Mouse (Mus musculus): ENCODE measurements around the gene Slc3a2. TPM values are rescaled to one million over a fixed set of nuclear protein-coding genes. Genes with fewer than 3 reads are reported as not detected.

The Slc3a2 gene
- polyA plus RNA-seq, 1 experiment from 2014 or later: 91.8 TPM

DNA sequence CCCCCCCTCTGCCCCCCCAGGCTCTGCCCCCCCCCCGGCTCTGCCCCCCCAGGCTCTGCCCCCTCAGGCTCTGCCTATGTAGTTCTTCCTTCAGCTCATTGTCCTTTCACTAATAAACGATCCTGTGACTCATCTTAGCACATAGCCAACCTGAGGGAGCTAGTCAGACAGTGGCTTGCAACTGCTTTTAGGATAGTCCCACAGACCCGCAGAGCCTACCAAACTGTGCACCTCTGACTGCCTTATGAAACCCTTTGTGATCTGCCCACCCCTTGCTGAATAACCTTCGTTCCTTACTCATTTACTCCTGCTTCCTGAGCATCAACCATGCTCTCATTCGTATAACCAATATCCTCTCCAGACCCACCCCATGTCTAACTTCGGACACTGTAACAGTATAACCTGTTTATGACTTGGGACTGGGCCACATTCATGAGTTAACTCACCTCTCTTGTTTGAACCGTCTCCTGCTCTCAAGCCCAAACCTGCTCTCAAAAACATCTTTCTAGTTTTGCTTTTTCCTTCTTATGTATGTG lies 17.0 kb downstream of the Slc3a2 start:
- no peak for TF ChIP-seq EP300 (IDR thresholded peaks at IDR 0.05)
- no peak for TF ChIP-seq CTCF (IDR thresholded peaks at IDR 0.05)
- no peak for ATAC-seq
- Histone ChIP-seq H3K9ac (replicated peaks; ENCODE audit: low read depth) (no peak overlapping the region), H3K27ac (ENCODE audit: low read length) (no peak overlapping the region), H3K27me3 (replicated peaks; ENCODE audit: insufficient read depth, low read length) (no peaks in the 10 kb centered on the region), H3K36me3 (ENCODE audit: insufficient read depth, low read length) (peaks cover 27% of the 10 kb centered on the region), H3K9me3 (ENCODE audit: low read length) (no peaks in the 10 kb centered on the region), H3K4me3 (ENCODE audit: low read depth, low read length) (no peak overlapping the region), H3K4me1 (ENCODE audit: insufficient read depth, low read depth, low read length) (peaks cover 14% of the 10 kb centered on the region; the same call in 1 of the 2 replicates), H3K4me2 (replicated peaks; ENCODE audit: low read depth, low read length) (no peak overlapping the region)
- 67% methylated on average over 7 of the region's 7 CpGs for WGBS
- no peak for DNase-seq (ENCODE audit: low spot score)

DNA sequence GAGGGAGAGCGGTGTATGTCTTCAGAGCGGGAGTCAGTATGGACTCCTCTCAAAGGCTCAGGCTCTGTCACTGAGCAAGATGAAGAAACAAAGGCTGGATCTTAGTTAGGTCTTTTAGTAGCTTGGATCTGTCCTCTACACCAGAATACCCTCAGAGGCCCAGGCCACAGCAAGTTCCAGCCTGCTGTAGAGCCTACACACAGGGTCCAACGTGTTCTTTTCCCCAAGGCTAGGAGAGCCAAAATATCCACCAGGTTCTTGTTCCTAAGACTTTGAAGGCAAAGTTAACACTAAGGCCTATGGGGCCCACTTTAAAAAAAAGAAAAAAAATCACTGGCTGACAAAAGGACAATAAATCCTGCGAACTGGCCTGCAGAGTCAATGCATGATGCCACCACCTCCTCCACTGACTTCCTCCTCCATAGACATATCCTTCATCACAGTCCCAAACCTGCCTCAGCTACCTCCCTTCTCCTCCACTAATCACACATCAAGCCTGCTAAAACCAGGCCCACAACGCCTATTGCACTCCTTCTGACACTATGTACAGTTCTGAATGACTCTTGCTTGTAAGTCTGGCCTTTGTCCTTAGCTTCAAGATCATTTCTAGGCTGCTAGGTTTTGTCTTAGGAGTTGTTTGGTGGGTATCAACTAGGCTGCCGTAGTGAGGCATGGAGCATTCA lies 18.0 kb downstream of the Slc3a2 start:
- 0 out of 2 replicates have a peak, but pooled peaks cover 6% of the 10 kb centered on the region for H3K4me1 ChIP-seq (ENCODE audit: insufficient read depth, low read depth, low read length)
- TF ChIP-seq EP300 (IDR thresholded peaks at IDR 0.05): no peak
- no peaks in the 10 kb centered on the region for H3K9me3 ChIP-seq (ENCODE audit: low read length)
- DNase-seq (ENCODE audit: low spot score) (no peak), ATAC-seq (no peak)
- no peak overlapping the region for H3K9ac ChIP-seq (replicated peaks; ENCODE audit: low read depth)
- no peak overlapping the region for H3K4me3 ChIP-seq (ENCODE audit: low read depth, low read length)
- H3K27ac ChIP-seq (ENCODE audit: low read length): no peak overlapping the region
- WGBS: 68% methylated on average over 6 of the region's 6 CpGs
- H3K36me3 ChIP-seq (ENCODE audit: insufficient read depth, low read length): peaks cover 26% of the 10 kb centered on the region
- H3K4me2 ChIP-seq (replicated peaks; ENCODE audit: low read depth, low read length): no peak overlapping the region
- H3K27me3 ChIP-seq (replicated peaks; ENCODE audit: insufficient read depth, low read length): no peaks in the 10 kb centered on the region

GRCm38 (mm10) chr19:8703571-8703970 lies 19.6 kb downstream of the Slc3a2 start:
- WGBS: 76% methylated on average over 3 of the region's 4 CpGs
- TF ChIP-seq CTCF (IDR thresholded peaks at IDR 0.05) (no peak), EP300 (IDR thresholded peaks at IDR 0.05) (no peak)
- no peak overlapping the region for H3K27ac ChIP-seq (ENCODE audit: low read length)
- ATAC-seq (no peak), DNase-seq (ENCODE audit: low spot score) (no peak)
- H3K36me3 ChIP-seq (ENCODE audit: insufficient read depth, low read length): peaks cover 12% of the 10 kb centered on the region
- no peak overlapping the region for H3K4me3 ChIP-seq (ENCODE audit: low read depth, low read length)
- no peak overlapping the region for H3K4me2 ChIP-seq (replicated peaks; ENCODE audit: low read depth, low read length)
- H3K9ac ChIP-seq (replicated peaks; ENCODE audit: low read depth): no peak overlapping the region
- H3K9me3 ChIP-seq (ENCODE audit: low read length): no peaks in the 10 kb centered on the region
- no peaks in the 10 kb centered on the region for H3K4me1 ChIP-seq (ENCODE audit: insufficient read depth, low read depth, low read length)
- H3K27me3 ChIP-seq (replicated peaks; ENCODE audit: insufficient read depth, low read length): no peaks in the 10 kb centered on the region

GRCm38 (mm10) chr19:8702458-8702857 lies 20.7 kb downstream of the Slc3a2 start:
- peak; percentile 89 for TF ChIP-seq EP300 (IDR thresholded peaks at IDR 0.05)
- peak; percentile 49 for TF ChIP-seq CTCF (IDR thresholded peaks at IDR 0.05)
- H3K4me3 ChIP-seq (ENCODE audit: low read depth, low read length): no peak overlapping the region
- ATAC-seq (peak; percentile 79), DNase-seq (ENCODE audit: low spot score) (peak; percentile 46)
- no peak overlapping the region for H3K9ac ChIP-seq (replicated peaks; ENCODE audit: low read depth)
- H3K36me3 ChIP-seq (ENCODE audit: insufficient read depth, low read length): peaks cover under 1% of the 10 kb centered on the region
- WGBS: 36% methylated on average over 3 of the region's 3 CpGs
- H3K4me1 ChIP-seq (ENCODE audit: insufficient read depth, low read depth, low read length): no peaks in the 10 kb centered on the region
- 0 out of 2 replicates have a peak overlapping the region, but pooled peaks have one; percentile 54 for H3K27ac ChIP-seq (ENCODE audit: low read length)
- no peaks in the 10 kb centered on the region for H3K9me3 ChIP-seq (ENCODE audit: low read length)
- no peaks in the 10 kb centered on the region for H3K27me3 ChIP-seq (replicated peaks; ENCODE audit: insufficient read depth, low read length)
- no peak overlapping the region for H3K4me2 ChIP-seq (replicated peaks; ENCODE audit: low read depth, low read length)

DNA sequence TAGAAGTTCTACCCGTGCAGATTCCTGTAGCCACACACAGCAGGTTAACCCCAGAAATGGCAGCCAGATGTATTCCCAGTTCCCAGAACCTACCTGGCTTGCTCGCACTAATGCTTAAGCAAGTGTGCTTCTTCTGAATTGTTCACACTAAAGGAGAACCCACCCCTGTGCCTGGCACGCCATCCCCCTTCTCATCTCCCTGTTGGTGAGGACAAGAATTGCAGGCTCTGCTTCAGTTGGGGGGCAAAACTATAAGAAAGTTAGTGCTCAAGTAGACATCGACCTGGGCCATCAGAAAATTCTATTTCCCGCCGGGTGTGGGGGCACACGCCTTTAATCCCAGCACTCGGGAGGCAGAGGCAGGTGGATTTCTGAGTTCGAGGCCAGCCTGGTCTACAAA lies 23.5 kb downstream of the Slc3a2 start:
- H3K27ac ChIP-seq (ENCODE audit: low read length): no peak overlapping the region
- ATAC-seq: no peak
- H3K9ac ChIP-seq (replicated peaks; ENCODE audit: low read depth): no peak overlapping the region
- H3K27me3 ChIP-seq (replicated peaks; ENCODE audit: insufficient read depth, low read length): no peaks in the 10 kb centered on the region
- H3K4me3 ChIP-seq (ENCODE audit: low read depth, low read length): no peak overlapping the region
- TF ChIP-seq EP300 (IDR thresholded peaks at IDR 0.05): no peak
- TF ChIP-seq CTCF (IDR thresholded peaks at IDR 0.05): peak; percentile 15; the same call in 1 of the 2 replicates
- H3K9me3 ChIP-seq (ENCODE audit: low read length): no peaks in the 10 kb centered on the region
- no peaks in the 10 kb centered on the region for H3K4me1 ChIP-seq (ENCODE audit: insufficient read depth, low read depth, low read length)
- H3K4me2 ChIP-seq (replicated peaks; ENCODE audit: low read depth, low read length): no peak overlapping the region
- no peak for DNase-seq (ENCODE audit: low spot score)
- WGBS: 76% methylated on average over 9 of the region's 9 CpGs
- no peaks in the 10 kb centered on the region for H3K36me3 ChIP-seq (ENCODE audit: insufficient read depth, low read length)

DNA sequence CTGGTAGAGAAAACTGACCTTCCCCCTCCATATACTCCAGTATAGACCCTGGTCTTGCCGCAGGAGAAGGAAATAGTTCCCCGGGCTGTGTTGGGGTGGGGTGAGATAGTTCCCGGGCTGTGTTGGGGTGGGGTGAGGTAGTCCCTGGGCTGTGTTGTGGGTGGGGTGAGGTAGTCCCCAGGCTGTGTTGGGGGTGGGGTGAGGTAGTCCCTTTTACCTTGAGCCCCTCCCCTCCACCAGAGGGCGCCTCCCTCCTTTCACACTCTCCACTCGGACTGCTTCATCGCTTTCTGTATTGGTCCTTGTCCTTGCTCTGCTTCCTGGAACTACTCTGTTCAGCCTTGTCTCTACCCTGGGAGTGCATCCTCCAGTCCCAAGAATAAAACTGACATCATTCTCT lies 27.8 kb downstream of the Slc3a2 start:
- DNase-seq (ENCODE audit: low spot score): peak; percentile 64
- no peaks in the 10 kb centered on the region for H3K36me3 ChIP-seq (ENCODE audit: insufficient read depth, low read length)
- no peak overlapping the region for H3K4me3 ChIP-seq (ENCODE audit: low read depth, low read length)
- WGBS: 35% methylated on average over 5 of the region's 6 CpGs
- H3K27ac ChIP-seq (ENCODE audit: low read length): no peak overlapping the region
- no peaks in the 10 kb centered on the region for H3K4me1 ChIP-seq (ENCODE audit: insufficient read depth, low read depth, low read length)
- TF ChIP-seq CTCF (IDR thresholded peaks at IDR 0.05) (peak; percentile 64), EP300 (IDR thresholded peaks at IDR 0.05) (no peak)
- ATAC-seq: peak; percentile 81
- H3K4me2 ChIP-seq (replicated peaks; ENCODE audit: low read depth, low read length): no peak overlapping the region
- no peaks in the 10 kb centered on the region for H3K27me3 ChIP-seq (replicated peaks; ENCODE audit: insufficient read depth, low read length)
- H3K9ac ChIP-seq (replicated peaks; ENCODE audit: low read depth): no peak overlapping the region
- H3K9me3 ChIP-seq (ENCODE audit: low read length): no peaks in the 10 kb centered on the region
